Mouse (Mus musculus) right cerebral cortex, postnatal 4 days (tissue): ENCODE data around the gene Commd1.
A peak's percentile ranks its signal among the peaks of the same experiment; 100 is the strongest.

Experiments used
- DNase-seq: peaks from one replicate; pipeline ENCODE4 v3.0.0-alpha.2; 2022

Gene Commd1

GRCm38 (mm10) chr11:22981984-22982757, at the start of gene Commd1, which contains the start of gene Gm28048:
Commd1 (minus strand) TSS chr11:22982382.
Gm28048 (minus strand) TSS chr11:22982090.
- DNase-seq = peak; percentile 98

- no peak for DNase-seq
These were observed 47.2 kb upstream of the Commd1 start for GRCm38 (mm10) chr11:23029399-23029798.

- DNase-seq = no peak
These were observed 46.8 kb upstream of the Commd1 start for GRCm38 (mm10) chr11:23028957-23029356.

GRCm38 (mm10) chr11:23024169-23024568, 42.0 kb upstream of the Commd1 start:
- no peak for DNase-seq

GRCm38 (mm10) chr11:23023155-23023554, 41.0 kb upstream of the Commd1 start:
- no peak for DNase-seq

- DNase-seq = no peak
These were observed 38.7 kb upstream of the Commd1 start for GRCm38 (mm10) chr11:23020841-23021240.

- no peak for DNase-seq
These were observed 38.1 kb upstream of the Commd1 start for GRCm38 (mm10) chr11:23020116-23020770.

GRCm38 (mm10) chr11:23017943-23018342, 35.8 kb upstream of the Commd1 start:
- no peak for DNase-seq

GRCm38 (mm10) chr11:23014996-23015395, 32.8 kb upstream of the Commd1 start:
- DNase-seq = no peak

- no peak for DNase-seq
These were observed 31.6 kb upstream of the Commd1 start for GRCm38 (mm10) chr11:23013580-23014294.

GRCm38 (mm10) chr11:23013096-23013495, 30.9 kb upstream of the Commd1 start:
- no peak for DNase-seq

- DNase-seq = no peak
These were observed 26.6 kb upstream of the Commd1 start for GRCm38 (mm10) chr11:23008824-23009200.

GRCm38 (mm10) chr11:23008181-23008823, 26.1 kb upstream of the Commd1 start:
- DNase-seq = peak; percentile 73

- DNase-seq = peak; percentile 64
These were observed 25.4 kb upstream of the Commd1 start, which contains the start of gene Fam161a for GRCm38 (mm10) chr11:23007481-23008180. Fam161a (plus strand) TSS chr11:23007531.

GRCm38 (mm10) chr11:23007166-23007480, 24.9 kb upstream of the Commd1 start:
- DNase-seq = no peak

GRCm38 (mm10) chr11:23005276-23005675, 23.1 kb upstream of the Commd1 start:
- no peak for DNase-seq

GRCm38 (mm10) chr11:22998308-22998707, 16.1 kb upstream of the Commd1 start:
- no peak for DNase-seq

GRCm38 (mm10) chr11:22995461-22995860, 13.3 kb upstream of the Commd1 start:
- DNase-seq = no peak

- DNase-seq = no peak
These were observed 12.1 kb upstream of the Commd1 start for GRCm38 (mm10) chr11:22994271-22994670.

GRCm38 (mm10) chr11:22991218-22991835, 9.1 kb upstream of the Commd1 start:
- DNase-seq = no peak

GRCm38 (mm10) chr11:22990393-22991126, 8.4 kb upstream of the Commd1 start, which contains the start of gene Cct4:
Cct4 (plus strand) TSS chr11:22990519.
- peak; percentile 91 for DNase-seq
